Mouse (Mus musculus) forelimb bud, embryonic 11.5 days (tissue): Measurements from ENCODE around the gene Slc6a15.
A peak's percentile ranks its signal among the peaks of the same experiment; 100 is the strongest.

Experiments
- DNase-seq: peaks from one replicate; pipeline ENCODE4 v3.0.0-alpha.2; 2012; ENCODE audit warnings: low read depth, low spot score

Gene Slc6a15

DNA sequence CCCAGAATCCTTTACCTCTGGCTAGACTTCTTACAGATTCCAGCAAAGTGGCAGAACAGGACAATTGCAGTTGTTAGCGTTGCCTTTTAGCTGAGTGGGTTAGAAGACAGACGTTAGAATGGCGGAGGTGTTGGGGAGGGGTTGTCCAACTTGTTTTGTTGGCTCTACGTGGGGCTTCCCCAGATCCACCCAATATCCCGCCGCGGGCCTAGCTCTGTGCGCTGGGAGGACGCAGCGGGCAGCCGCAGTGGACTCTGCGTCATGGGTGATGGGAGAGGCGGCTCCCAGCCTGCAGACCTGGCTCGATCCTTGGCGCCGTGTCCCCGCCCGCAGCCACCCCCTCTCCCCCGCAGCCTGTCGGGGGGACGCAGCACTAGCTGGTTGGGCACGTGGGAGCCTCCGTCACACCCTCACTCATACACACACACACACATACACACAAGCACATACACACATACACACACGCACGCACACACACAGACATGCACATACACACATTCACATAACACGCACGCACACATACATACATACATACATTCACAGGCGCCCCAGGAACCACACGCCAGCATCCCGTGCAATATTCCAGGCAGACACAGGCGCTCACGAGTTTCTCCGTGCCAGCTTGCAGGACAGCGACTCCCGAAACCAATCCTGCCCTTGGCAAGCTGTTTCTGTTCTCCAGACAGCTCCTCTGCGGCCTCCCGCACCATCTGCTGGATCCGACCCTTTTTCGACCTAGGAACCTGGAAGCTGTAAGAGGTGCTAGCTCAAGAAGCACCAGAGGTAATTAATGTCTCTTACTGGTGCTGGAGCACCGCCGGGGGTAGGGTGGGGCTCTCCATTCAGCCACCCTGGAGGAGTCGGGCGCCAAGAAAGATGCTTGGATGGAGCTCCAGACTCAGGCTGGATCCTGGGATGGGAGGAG, at the start of gene Slc6a15:
Slc6a15 (plus strand) TSS at position 413 of the 925 bp plus-strand sequence.
- peak; percentile 31 for DNase-seq

DNA sequence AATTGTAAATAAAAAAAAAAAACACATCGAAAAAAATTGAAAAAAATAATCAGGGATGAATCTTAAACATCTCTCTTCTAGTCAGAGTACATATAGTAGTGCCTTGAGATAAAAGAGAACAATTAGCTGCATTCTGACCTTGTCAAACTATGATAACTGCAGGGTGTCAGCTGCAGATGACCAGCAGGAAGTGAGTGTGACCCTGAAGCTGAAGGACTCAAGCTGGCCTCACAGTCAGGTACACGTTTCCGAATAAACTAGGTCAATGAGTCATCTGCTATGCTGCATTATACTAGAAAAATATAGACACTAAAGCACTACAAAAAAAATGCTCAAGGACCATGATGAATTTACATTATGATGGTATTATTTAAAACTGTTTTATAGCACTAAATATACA, 45.6 kb upstream of the Slc6a15 start:
- DNase-seq = no peak

DNA sequence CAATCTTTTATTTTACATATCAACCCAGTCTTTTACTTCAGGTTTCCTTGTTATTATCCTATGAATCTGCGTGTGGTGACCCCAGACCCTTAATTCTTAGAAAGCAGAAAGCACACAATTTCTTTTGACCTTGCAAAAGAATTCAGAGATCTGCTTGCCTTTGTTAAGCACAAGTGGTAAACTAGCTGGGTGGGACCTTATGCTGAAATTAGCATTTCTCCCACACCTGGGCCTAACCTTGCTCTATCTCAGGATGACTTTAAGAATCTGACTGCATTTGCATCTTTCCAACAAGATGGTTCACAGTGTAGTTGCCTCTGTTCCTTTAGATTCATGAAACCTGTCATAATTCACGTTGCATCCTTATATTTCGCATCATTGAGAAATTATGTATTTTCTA, 44.2 kb upstream of the Slc6a15 start:
- no peak for DNase-seq

DNA sequence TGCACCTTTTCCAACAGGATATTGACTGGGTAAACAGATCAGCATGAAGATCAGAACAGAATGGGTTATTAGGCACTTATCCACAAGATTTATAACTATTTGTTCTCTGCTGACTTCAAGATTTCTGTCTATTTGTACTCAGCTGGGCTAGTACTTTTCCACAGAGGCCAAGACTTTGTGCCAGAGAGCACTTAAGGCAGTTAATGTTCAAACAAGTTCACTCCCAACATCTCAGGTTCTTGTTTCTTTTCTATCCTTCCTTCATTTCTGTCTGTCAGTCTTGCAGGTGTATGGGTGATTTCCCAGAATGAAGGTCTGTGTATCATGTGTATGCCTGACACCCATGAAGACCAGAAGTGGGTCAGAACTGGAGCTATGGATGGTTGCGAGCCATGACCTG, 33.3 kb upstream of the Slc6a15 start:
- DNase-seq = no peak

DNA sequence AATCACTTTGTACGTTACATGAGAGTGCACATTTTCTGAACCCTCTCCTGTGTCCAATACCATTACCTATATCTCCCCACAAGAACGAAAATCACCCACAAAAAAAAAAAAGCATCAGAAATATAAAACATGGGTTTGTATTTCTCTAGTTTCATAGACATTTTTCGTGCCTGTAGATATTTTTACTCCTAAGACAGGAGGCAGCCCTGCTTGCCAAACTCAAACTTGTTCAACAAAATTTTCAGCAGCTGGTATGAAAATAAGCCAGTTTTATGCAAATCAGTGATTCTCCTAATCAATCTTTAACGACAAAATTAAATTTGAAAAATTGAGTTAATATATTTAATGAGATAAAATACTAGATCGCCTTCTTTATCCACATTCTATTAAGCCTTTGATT, 27.7 kb upstream of the Slc6a15 start:
- DNase-seq = no peak

DNA sequence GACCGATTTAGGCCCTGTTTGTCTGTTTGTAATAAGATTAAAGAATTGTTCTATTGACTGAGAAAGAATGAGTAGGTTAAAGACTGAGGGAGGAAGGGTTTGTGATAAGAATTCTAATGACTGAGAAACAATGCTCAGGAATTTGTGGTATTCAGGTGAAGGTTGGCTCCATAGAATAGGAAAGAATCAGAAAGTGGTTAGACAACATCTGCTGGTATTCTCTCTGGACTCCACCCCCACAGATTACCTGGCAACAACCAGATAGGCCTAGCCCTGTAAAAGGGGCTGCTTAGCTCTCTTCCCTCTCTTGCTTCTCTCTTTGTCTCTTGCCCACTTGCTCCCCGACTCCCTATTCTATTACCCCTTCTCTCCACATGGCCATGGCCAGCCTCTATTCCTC, 20.8 kb upstream of the Slc6a15 start:
- DNase-seq = no peak

DNA sequence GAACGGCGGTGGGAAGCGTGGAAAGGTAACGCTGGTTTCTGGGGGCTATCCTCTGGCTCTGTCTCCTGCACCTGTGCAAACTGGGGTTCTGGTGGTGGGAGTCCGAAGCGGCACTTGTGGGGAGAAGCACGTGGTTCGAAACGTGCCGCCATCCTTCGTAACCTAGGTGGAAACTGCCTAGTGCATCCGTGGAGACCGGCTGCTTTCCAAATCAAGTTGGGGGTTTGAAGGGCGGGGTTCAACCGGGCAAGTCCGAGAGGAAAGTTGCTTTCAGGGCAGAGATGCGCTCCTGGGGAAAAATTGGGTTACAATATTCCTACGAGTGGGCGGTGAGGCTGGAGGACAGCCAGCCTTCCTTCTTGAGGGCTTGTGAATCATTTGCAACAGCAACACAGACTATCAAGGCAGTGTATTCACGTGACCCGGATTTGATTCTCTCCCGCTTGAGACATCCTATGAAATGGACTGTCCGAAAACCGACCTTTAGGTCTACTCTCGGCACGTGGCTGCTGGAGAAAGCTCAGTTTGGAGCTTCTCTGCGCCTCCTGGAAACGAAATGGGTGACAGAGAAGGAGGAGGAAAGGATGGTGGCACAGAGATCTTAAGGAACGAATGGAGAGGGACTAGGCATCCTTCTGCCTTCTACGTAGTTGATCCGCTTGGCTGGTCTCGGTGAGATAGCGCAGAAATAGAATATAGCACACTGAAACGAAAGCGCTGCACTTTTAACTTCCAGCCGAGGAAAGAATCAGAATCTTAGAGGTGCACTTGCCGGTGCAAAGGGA, 905 bp downstream of the Slc6a15 start:
- DNase-seq = peak; percentile 11

DNA sequence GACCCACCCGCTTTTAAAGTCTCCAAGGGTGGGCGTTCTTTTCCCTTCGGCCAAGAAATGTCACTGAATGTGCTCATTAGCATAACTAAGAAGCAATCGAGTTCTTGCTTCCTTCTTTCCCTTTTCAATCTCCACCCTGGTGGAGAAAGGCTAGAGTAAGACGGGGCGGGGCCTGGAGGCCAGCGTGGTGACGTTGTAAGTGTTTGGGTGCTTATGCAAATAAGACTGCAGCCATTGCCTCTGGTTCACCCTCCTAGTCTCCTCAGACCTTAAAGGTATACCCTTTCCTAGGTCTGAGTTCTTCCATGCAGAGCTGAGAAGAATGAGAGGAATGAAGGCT, 1.5 kb downstream of the Slc6a15 start:
- DNase-seq = peak; percentile 78

DNA sequence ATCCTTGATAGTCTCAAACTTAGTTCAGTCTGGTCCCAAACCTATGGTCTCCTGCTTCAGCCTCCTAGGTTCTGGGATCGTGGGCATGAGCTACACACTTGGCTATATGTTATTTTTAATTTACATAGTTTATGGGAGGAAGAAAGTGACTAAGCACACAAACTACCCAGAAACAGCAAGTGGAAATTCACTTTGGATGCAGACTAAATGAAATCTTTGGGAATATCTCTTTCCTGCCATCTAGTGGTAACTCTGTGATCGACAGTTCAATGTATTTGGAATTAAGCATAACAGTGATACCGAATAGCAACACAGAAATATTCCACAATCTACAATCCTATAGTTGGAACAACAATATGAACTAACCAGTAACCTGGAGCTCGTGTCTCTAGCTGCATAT, 34.6 kb downstream of the Slc6a15 start:
- DNase-seq = peak; percentile 61

DNA sequence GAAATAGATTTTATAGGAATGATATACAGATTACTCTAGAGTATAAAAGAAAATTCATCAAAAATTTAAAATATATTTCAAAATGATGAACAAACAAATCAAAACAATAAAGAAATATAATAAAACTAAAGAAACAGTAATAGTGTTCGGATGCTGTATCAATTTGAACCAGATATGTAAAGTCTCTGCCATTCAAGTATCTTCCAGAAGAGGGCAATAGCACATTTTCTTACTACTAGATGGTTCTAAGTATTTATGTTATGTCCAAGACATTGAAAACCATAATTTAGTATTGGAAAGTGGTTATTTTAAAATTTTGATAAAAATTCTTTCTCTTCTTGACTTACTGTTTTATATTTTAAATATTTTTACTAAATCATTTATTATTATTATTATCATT, 60.1 kb downstream of the Slc6a15 start:
- DNase-seq = no peak

DNA sequence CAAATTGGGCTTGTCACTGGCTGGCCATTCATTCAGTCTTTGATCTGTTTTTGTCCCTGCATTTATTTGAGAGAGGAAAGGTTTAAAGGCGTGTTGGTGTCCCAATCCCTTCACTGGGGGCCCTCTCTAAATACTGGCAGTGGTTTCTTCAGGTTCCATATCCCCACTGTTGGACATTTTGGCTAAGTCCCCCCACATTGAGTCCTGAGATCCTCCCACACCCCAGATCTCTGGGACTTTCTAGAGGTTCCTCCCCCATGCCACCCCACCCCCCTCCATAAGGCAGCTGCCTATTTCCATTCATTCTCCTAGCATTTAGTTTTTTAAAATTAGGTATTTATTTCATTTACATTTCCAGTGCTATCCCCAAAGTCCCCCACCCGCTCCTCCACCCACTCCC, 75.0 kb downstream of the Slc6a15 start:
- DNase-seq = no peak

DNA sequence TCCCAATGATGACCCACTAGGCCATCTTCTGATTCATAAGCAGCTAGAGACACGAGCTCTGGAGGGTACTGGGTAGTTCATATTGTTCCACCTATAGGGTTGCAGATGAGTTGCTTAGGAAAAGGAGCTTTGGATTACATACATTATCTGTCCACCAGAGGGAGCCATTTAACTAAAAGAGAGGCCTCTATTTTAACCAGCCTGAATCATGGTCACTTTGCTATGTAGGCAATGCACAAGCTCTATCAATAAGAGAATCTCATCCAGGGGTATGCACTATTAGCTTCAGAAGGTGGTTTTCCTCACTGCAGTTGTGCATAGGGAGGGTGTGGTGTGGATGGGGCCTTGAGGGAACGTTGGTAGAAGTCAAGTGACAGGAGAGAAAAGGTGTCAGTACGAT, 75.5 kb downstream of the Slc6a15 start:
- DNase-seq = peak; percentile 81

DNA sequence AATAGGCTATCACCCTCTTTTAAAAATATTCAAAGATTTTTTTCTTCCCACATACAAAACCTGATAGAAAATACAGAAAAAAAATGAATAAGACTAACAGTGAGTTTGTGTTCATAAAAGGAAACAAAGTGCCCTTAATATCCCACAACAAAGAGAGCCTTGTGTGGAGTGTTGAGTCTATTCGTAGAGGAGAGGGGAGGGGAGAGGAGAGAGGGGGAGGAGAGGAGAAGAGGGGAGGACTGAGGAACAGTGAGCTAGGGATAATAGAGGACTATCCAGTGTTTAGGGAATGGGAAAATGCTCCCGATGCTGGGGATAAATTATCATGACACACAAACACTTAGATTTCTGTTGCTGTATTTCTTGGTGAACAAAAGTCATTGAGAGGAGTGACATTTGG, 80.8 kb downstream of the Slc6a15 start:
- no peak for DNase-seq

DNA sequence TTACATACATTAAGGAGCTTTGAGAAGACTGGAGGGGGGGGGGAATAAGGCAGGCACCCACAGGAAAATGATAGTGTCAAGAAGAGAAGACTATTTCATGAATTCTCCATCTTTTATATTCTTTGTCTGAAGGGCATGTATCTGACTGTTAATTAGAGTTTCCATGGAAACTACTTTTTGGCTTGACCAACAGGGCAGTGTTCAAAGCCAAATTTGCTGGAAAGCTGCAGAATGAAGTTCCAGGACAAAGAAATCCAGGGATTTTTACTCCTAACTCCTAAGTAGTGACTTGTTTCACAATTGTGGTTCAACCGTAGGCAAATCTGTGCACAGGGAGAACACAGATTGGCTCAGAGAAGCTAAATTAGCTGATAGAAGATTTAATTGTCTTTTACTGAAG, 90.3 kb downstream of the Slc6a15 start:
- DNase-seq = no peak
